Mouse (Mus musculus) frontal cortex, postnatal 36 days (tissue): Measurements from ENCODE around the gene Ndufa6.

Source experiments
- DNase-seq, 2 experiments: peaks; one replicate each; pipeline ENCODE4 v3.0.0; 2022; ENCODE audit warnings: low spot score in 2 of 2

Gene Ndufa6

GRCm38 (mm10) chr15:82341675-82342542 lies 12.2 kb downstream of the Ndufa6 start:
- DNase-seq = no peak

- DNase-seq = no peak
Measured at GRCm38 (mm10) chr15:82341036-82341501, 13.1 kb downstream of the Ndufa6 start.

- no peak for DNase-seq
Measured at GRCm38 (mm10) chr15:82340414-82341035, 13.6 kb downstream of the Ndufa6 start.

- no peak for DNase-seq
Measured at GRCm38 (mm10) chr15:82339634-82340254, 14.4 kb downstream of the Ndufa6 start.

GRCm38 (mm10) chr15:82339150-82339549 lies 15.0 kb downstream of the Ndufa6 start:
- no peak for DNase-seq

GRCm38 (mm10) chr15:82338593-82339112 lies 15.5 kb downstream of the Ndufa6 start, which contains the start of the genes Naga, Pheta2 and Smdt1:
Naga (minus strand) TSS chr15:82338925.
Pheta2 (plus strand) TSS chr15:82338942.
Smdt1 (plus strand) TSS chr15:82338959.
- DNase-seq = peak; percentile 91 to 94

GRCm38 (mm10) chr15:82337875-82338274 lies 16.2 kb downstream of the Ndufa6 start:
- DNase-seq = no peak

- no peak for DNase-seq
Measured at GRCm38 (mm10) chr15:82336629-82337028, 17.5 kb downstream of the Ndufa6 start.

- DNase-seq = no peak
Measured at GRCm38 (mm10) chr15:82335194-82335593, 18.9 kb downstream of the Ndufa6 start.

- DNase-seq = no peak
Measured at GRCm38 (mm10) chr15:82325382-82325781, 28.7 kb downstream of the Ndufa6 start.

- no peak for DNase-seq
Measured at GRCm38 (mm10) chr15:82322195-82322594, 31.9 kb downstream of the Ndufa6 start.

GRCm38 (mm10) chr15:82319613-82320012 lies 34.5 kb downstream of the Ndufa6 start:
- DNase-seq = no peak

- DNase-seq = no peak
Measured at GRCm38 (mm10) chr15:82317839-82318238, 36.3 kb downstream of the Ndufa6 start.

- DNase-seq = no peak
Measured at GRCm38 (mm10) chr15:82308416-82308815, 45.7 kb downstream of the Ndufa6 start.

GRCm38 (mm10) chr15:82307107-82307506 lies 47.0 kb downstream of the Ndufa6 start:
- no peak for DNase-seq
